Mouse (Mus musculus): ENCODE data around the gene Cltc. TPM values are rescaled to one million over a fixed set of nuclear protein-coding genes. Genes with fewer than 3 reads are reported as not detected.
"Not testable (repeated sequence)": the region's sequence is repeated elsewhere in the genome, so short reads cannot be mapped to it uniquely, and the experiment has no call there.

Gene Cltc
- 172 and 177 TPM in 2 replicates for polyA plus RNA-seq (2014; fragmentation: Nextera tagmentation; extraction: Ambion mirVana)

- WGBS = under 1% methylated on average over 71 of the region's 73 CpGs
- Histone ChIP-seq H3K9ac (ENCODE audit: low read length) (peak within 1 kb of the TSS; percentile 94), H3K27me3 (ENCODE audit: control insufficient read depth, insufficient read depth, low read length) (no peaks in the 10 kb centered on the region), H3K4me3 (ENCODE audit: control insufficient read depth in 1 of 2, insufficient read depth in 1 of 2, low read depth in 1 of 2, low read length in 2 of 2) (peak within 1 kb of the TSS; percentile 82 to 88), H3K4me2 (ENCODE audit: low read length) (peak within 1 kb of the TSS; percentile 88), H3K4me1 (ENCODE audit: control insufficient read depth in 2 of 2, insufficient read depth in 2 of 2, low read length in 2 of 2) (peaks cover 2 to 29% of the 10 kb centered on the region in 2 experiments; a peak in 3 of 4 replicates), H3K9me3 (ENCODE audit: control insufficient read depth, low read length) (no peaks in the 10 kb centered on the region), H3K27ac (replicated peaks in 1 of 2; ENCODE audit: control insufficient read depth in 1 of 2, insufficient read depth in 1 of 2, low read depth in 2 of 2, low read length in 2 of 2) (peak within 1 kb of the TSS; percentile 96 to 99), H3K36me3 (ENCODE audit: control insufficient read depth, insufficient read depth, low read length) (no peaks in the 10 kb centered on the region)
- peak; percentile 89 for ATAC-seq (ENCODE audit: insufficient number of reproducible peaks, insufficient read depth, low FRiP score, low read depth)
Observed at GRCm38 (mm10) chr11:86757480-86758371, at the start of gene Cltc. Gene Cltc (minus strand): TSS chr11:86757565.

GRCm38 (mm10) chr11:86807001-86807477 is 49.7 kb upstream of the Cltc start:
- WGBS = under 1% methylated on average over 25 of the region's 25 CpGs
- peak; percentile 65; the same call in 1 of the 2 replicates for ATAC-seq (ENCODE audit: insufficient number of reproducible peaks, insufficient read depth, low FRiP score, low read depth)
- Histone ChIP-seq H3K9ac (ENCODE audit: low read length) (peak overlapping the region; percentile 72), H3K4me3 (ENCODE audit: control insufficient read depth in 1 of 2, insufficient read depth in 1 of 2, low read depth in 1 of 2, low read length in 2 of 2) (peak overlapping the region; percentile 94 to 95), H3K4me1 (ENCODE audit: control insufficient read depth in 2 of 2, insufficient read depth in 2 of 2, low read length in 2 of 2) (peaks cover 3 to 6% of the 10 kb centered on the region in 2 experiments), H3K4me2 (ENCODE audit: low read length) (peak overlapping the region; percentile 89), H3K36me3 (ENCODE audit: control insufficient read depth, insufficient read depth, low read length) (peaks cover 32% of the 10 kb centered on the region), H3K9me3 (ENCODE audit: control insufficient read depth, low read length) (no peaks in the 10 kb centered on the region), H3K27ac (replicated peaks in 1 of 2; ENCODE audit: control insufficient read depth in 1 of 2, insufficient read depth in 1 of 2, low read depth in 2 of 2, low read length in 2 of 2) (peak overlapping the region; percentile 6 to 70), H3K27me3 (ENCODE audit: control insufficient read depth, insufficient read depth, low read length) (no peaks in the 10 kb centered on the region)

- Histone ChIP-seq H3K27me3 (ENCODE audit: control insufficient read depth, insufficient read depth, low read length) (no peaks in the 10 kb centered on the region), H3K9ac (ENCODE audit: low read length) (no peak overlapping the region), H3K9me3 (ENCODE audit: control insufficient read depth, low read length) (no peaks in the 10 kb centered on the region), H3K4me1 (ENCODE audit: control insufficient read depth in 2 of 2, insufficient read depth in 2 of 2, low read length in 2 of 2) (no peaks in the 10 kb centered on the region), H3K27ac (replicated peaks in 1 of 2; ENCODE audit: control insufficient read depth in 1 of 2, insufficient read depth in 1 of 2, low read depth in 2 of 2, low read length in 2 of 2) (no peak overlapping the region), H3K4me3 (ENCODE audit: control insufficient read depth in 1 of 2, insufficient read depth in 1 of 2, low read depth in 1 of 2, low read length in 2 of 2) (no peak overlapping the region), H3K36me3 (ENCODE audit: control insufficient read depth, insufficient read depth, low read length) (peaks cover 78% of the 10 kb centered on the region), H3K4me2 (ENCODE audit: low read length) (no peak overlapping the region)
- no peak for ATAC-seq (ENCODE audit: insufficient number of reproducible peaks, insufficient read depth, low FRiP score, low read depth)
- WGBS = 78% methylated on average over 1 of the region's 1 CpGs
Observed at GRCm38 (mm10) chr11:86794161-86794560, 36.8 kb upstream of the Cltc start.

GRCm38 (mm10) chr11:86787436-86787835 is 30.1 kb upstream of the Cltc start:
- ATAC-seq (ENCODE audit: insufficient number of reproducible peaks, insufficient read depth, low FRiP score, low read depth); H3K4me2 ChIP-seq (ENCODE audit: low read length); H3K9me3 ChIP-seq (ENCODE audit: control insufficient read depth, low read length); H3K4me1 ChIP-seq (ENCODE audit: control insufficient read depth in 2 of 2, insufficient read depth in 2 of 2, low read length in 2 of 2); H3K27ac ChIP-seq (replicated peaks in 1 of 2; ENCODE audit: control insufficient read depth in 1 of 2, insufficient read depth in 1 of 2, low read depth in 2 of 2, low read length in 2 of 2); H3K9ac ChIP-seq (ENCODE audit: low read length); H3K27me3 ChIP-seq (ENCODE audit: control insufficient read depth, insufficient read depth, low read length); H3K4me3 ChIP-seq (ENCODE audit: control insufficient read depth in 1 of 2, insufficient read depth in 1 of 2, low read depth in 1 of 2, low read length in 2 of 2): not testable (repeated sequence)
- 93% methylated on average over 5 of the region's 5 CpGs for WGBS
- H3K36me3 ChIP-seq (ENCODE audit: control insufficient read depth, insufficient read depth, low read length) = peaks cover 75% of the 10 kb centered on the region

- Histone ChIP-seq H3K36me3 (ENCODE audit: control insufficient read depth, insufficient read depth, low read length) (peaks cover 73% of the 10 kb centered on the region), H3K4me3 (ENCODE audit: control insufficient read depth in 1 of 2, insufficient read depth in 1 of 2, low read depth in 1 of 2, low read length in 2 of 2) (no peak overlapping the region), H3K9ac (ENCODE audit: low read length) (no peak overlapping the region), H3K9me3 (ENCODE audit: control insufficient read depth, low read length) (no peaks in the 10 kb centered on the region), H3K4me1 (ENCODE audit: control insufficient read depth in 2 of 2, insufficient read depth in 2 of 2, low read length in 2 of 2) (no peaks in the 10 kb centered on the region), H3K4me2 (ENCODE audit: low read length) (no peak overlapping the region), H3K27me3 (ENCODE audit: control insufficient read depth, insufficient read depth, low read length) (no peaks in the 10 kb centered on the region), H3K27ac (replicated peaks in 1 of 2; ENCODE audit: control insufficient read depth in 1 of 2, insufficient read depth in 1 of 2, low read depth in 2 of 2, low read length in 2 of 2) (no peak overlapping the region)
- no peak for ATAC-seq (ENCODE audit: insufficient number of reproducible peaks, insufficient read depth, low FRiP score, low read depth)
- 88% methylated on average over 2 of the region's 2 CpGs for WGBS
Observed at GRCm38 (mm10) chr11:86785767-86786166, 28.4 kb upstream of the Cltc start.

- Histone ChIP-seq H3K4me2 (ENCODE audit: low read length) (no peak overlapping the region), H3K27ac (replicated peaks in 1 of 2; ENCODE audit: control insufficient read depth in 1 of 2, insufficient read depth in 1 of 2, low read depth in 2 of 2, low read length in 2 of 2) (peak overlapping the region in 1 of 2 experiments; percentile 37; a peak in 1 of 4 replicates), H3K9me3 (ENCODE audit: control insufficient read depth, low read length) (no peaks in the 10 kb centered on the region), H3K4me3 (ENCODE audit: control insufficient read depth in 1 of 2, insufficient read depth in 1 of 2, low read depth in 1 of 2, low read length in 2 of 2) (no peak overlapping the region), H3K27me3 (ENCODE audit: control insufficient read depth, insufficient read depth, low read length) (no peaks in the 10 kb centered on the region), H3K36me3 (ENCODE audit: control insufficient read depth, insufficient read depth, low read length) (peaks cover 42% of the 10 kb centered on the region), H3K9ac (ENCODE audit: low read length) (no peak overlapping the region), H3K4me1 (ENCODE audit: control insufficient read depth in 2 of 2, insufficient read depth in 2 of 2, low read length in 2 of 2) (no peaks in the 10 kb centered on the region)
- 66% methylated on average over 4 of the region's 4 CpGs for WGBS
- no peak for ATAC-seq (ENCODE audit: insufficient number of reproducible peaks, insufficient read depth, low FRiP score, low read depth)
Observed at GRCm38 (mm10) chr11:86769884-86770283, 12.5 kb upstream of the Cltc start.

- no peak overlapping the region for H3K9ac ChIP-seq (ENCODE audit: low read length)
- H3K27me3 ChIP-seq (ENCODE audit: control insufficient read depth, insufficient read depth, low read length) = no peaks in the 10 kb centered on the region
- peaks cover 6% of the 10 kb centered on the region; the same call in 1 of the 2 replicates for H3K36me3 ChIP-seq (ENCODE audit: control insufficient read depth, insufficient read depth, low read length)
- H3K4me3 ChIP-seq (ENCODE audit: control insufficient read depth in 1 of 2, insufficient read depth in 1 of 2, low read depth in 1 of 2, low read length in 2 of 2) = no peak overlapping the region
- WGBS = 90% methylated on average over 2 of the region's 2 CpGs
- no peaks in the 10 kb centered on the region for H3K9me3 ChIP-seq (ENCODE audit: control insufficient read depth, low read length)
- no peak overlapping the region for H3K27ac ChIP-seq (replicated peaks in 1 of 2; ENCODE audit: control insufficient read depth in 1 of 2, insufficient read depth in 1 of 2, low read depth in 2 of 2, low read length in 2 of 2)
- no peak for ATAC-seq (ENCODE audit: insufficient number of reproducible peaks, insufficient read depth, low FRiP score, low read depth)
- H3K4me2 ChIP-seq (ENCODE audit: low read length) = no peak overlapping the region
- no peaks in the 10 kb centered on the region for H3K4me1 ChIP-seq (ENCODE audit: control insufficient read depth in 2 of 2, insufficient read depth in 2 of 2, low read length in 2 of 2)
Observed at GRCm38 (mm10) chr11:86764501-86764900, 7.1 kb upstream of the Cltc start.

Data from heart, embryonic 14.5 days (tissue).